Mouse (Mus musculus) G1E (cell line): Measurements from ENCODE around the gene Ddx39b.

Source experiments
- CTCF ChIP-seq: IDR thresholded peaks from 2 replicates; pipeline ENCODE4 v1.5.1; 2012; ENCODE audit warnings: low read depth, low read length, inconsistent platforms, mixed read lengths
- GATA1 ChIP-seq: IDR thresholded peaks from 2 replicates; pipeline ENCODE4 v1.6.1; 2012; ENCODE audit warnings: borderline replicate concordance, low read length, inconsistent platforms, mixed read lengths
- GATA2 ChIP-seq: IDR thresholded peaks from 2 replicates; pipeline ENCODE4 v1.6.1; 2012; ENCODE audit warnings: low read depth, low read length, inconsistent platforms, borderline replicate concordance
- POLR2AphosphoS5 ChIP-seq: IDR thresholded peaks from 2 replicates; pipeline ENCODE4 v1.6.1; 2012; ENCODE audit warnings: low read depth, low read length, inconsistent platforms; ENCODE audit not compliant: insufficient replicate concordance
- TAL1 ChIP-seq: conservative IDR thresholded peaks from 2 replicates; pipeline ENCODE4 v1.6.1; 2012; ENCODE audit warnings: low read depth, low read length, inconsistent platforms, mixed read lengths

GRCm38 (mm10) chr17:35224641-35225040 is 16.9 kb upstream of the Ddx39b start:
- no peak for TF ChIP-seq CTCF
- no peak for TF ChIP-seq GATA1
- TF ChIP-seq POLR2AphosphoS5: no peak
- TF ChIP-seq GATA2: no peak
- TF ChIP-seq TAL1: no peak
